Comparison of ENCODE assay signal across 9 mouse cellular contexts in genomic region chr16:17938821-17939220, GRCm38 (mm10). TPM values are rescaled to one million over a fixed set of nuclear protein-coding genes. Genes with fewer than 3 reads are reported as not detected.
DNase-seq lines count a peak whose midpoint lies in the region; ATAC-seq lines count a peak whose summit lies in the region.
"Had no signal": no experiment of that assay in that cellular context is flagged by ENCODE, and none has a peak within 500 bp of the region (broad histone marks: within the 10 kb centered on the region; RNA-seq: fewer than 3 reads in every experiment).

No protein-coding gene starts in this region.

- WGBS in embryonic facial prominence, embryonic 14.5 days, result 10% methylated on average over 7 of the region's 7 CpGs
- WGBS in midbrain, embryonic 11.5 days, result 14% methylated on average over 7 of the region's 7 CpGs
- WGBS in stomach, embryonic 15.5 days, result 10% methylated on average over 7 of the region's 7 CpGs

- no peak overlapping the region for H3K4me3 ChIP-seq in embryonic facial prominence, embryonic 14.5 days (ENCODE audit: low read depth, low read length)
- no peak overlapping the region for H3K4me3 ChIP-seq in midbrain, embryonic 11.5 days (ENCODE audit: low read depth, low read length)
- no peak overlapping the region for H3K4me3 ChIP-seq in stomach, embryonic 15.5 days (replicated peaks)
- H3K4me3 ChIP-seq: embryonic facial prominence, embryonic 13.5 days had no signal

- no peak overlapping the region for H3K27ac ChIP-seq in embryonic facial prominence, embryonic 14.5 days (replicated peaks; ENCODE audit: low read depth, low read length)
- no peak overlapping the region for H3K27ac ChIP-seq in midbrain, embryonic 11.5 days (ENCODE audit: low read depth, low read length)
- H3K27ac ChIP-seq in stomach, embryonic 15.5 days, result peak overlapping the region; percentile 72
- H3K27ac ChIP-seq: embryonic facial prominence, embryonic 13.5 days had no signal

- H3K36me3 ChIP-seq in embryonic facial prominence, embryonic 14.5 days (ENCODE audit: control insufficient read depth, insufficient read depth, low read length), result no peaks in the 10 kb centered on the region
- no peaks in the 10 kb centered on the region for H3K36me3 ChIP-seq in midbrain, embryonic 11.5 days (ENCODE audit: control insufficient read depth, insufficient read depth, low read length)
- no peaks in the 10 kb centered on the region for H3K36me3 ChIP-seq in stomach, embryonic 15.5 days
- H3K36me3 ChIP-seq: embryonic facial prominence, embryonic 13.5 days had no signal

- intact Hi-C loops in left cerebral cortex, postnatal 4 days (cut with DNase I), result no loop called here

- H3K4me1 ChIP-seq in embryonic facial prominence, embryonic 14.5 days (ENCODE audit: control insufficient read depth, insufficient read depth, low read length), result no peaks in the 10 kb centered on the region
- no peaks in the 10 kb centered on the region; the same call in 1 of the 2 replicates for H3K4me1 ChIP-seq in midbrain, embryonic 11.5 days (ENCODE audit: control insufficient read depth, insufficient read depth, low read length)
- peaks cover 13% of the 10 kb centered on the region for H3K4me1 ChIP-seq in stomach, embryonic 15.5 days
- H3K4me1 ChIP-seq: embryonic facial prominence, embryonic 13.5 days had no signal

- H3K4me2 ChIP-seq in embryonic facial prominence, embryonic 14.5 days (ENCODE audit: low read depth, low read length), result no peak overlapping the region
- no peak overlapping the region for H3K4me2 ChIP-seq in midbrain, embryonic 11.5 days
- peak overlapping the region; percentile 19; the same call in 1 of the 2 replicates for H3K4me2 ChIP-seq in stomach, embryonic 15.5 days
- H3K4me2 ChIP-seq: embryonic facial prominence, embryonic 13.5 days had no signal

- DNase-seq in left cerebral cortex, adult 18-20 months (ENCODE audit: low spot score in 2 of 2), result peak; percentile 54 to 61
- no peak for DNase-seq in left cerebral cortex, adult 11 months (ENCODE audit: low spot score)
- peak; percentile 78 to 87 for DNase-seq in adrenal gland, postnatal 36 days
- DNase-seq in embryonic facial prominence, embryonic 14.5 days (ENCODE audit: low spot score), result peak; percentile 56
- DNase-seq in heart, postnatal 4 days, result peak; percentile 72
- peak; percentile 73 for DNase-seq in left cerebral cortex, postnatal 4 days
- DNase-seq in midbrain, embryonic 11.5 days (ENCODE audit: low spot score, missing footprints), result peak; percentile 94

- no peaks in the 10 kb centered on the region for H3K27me3 ChIP-seq in embryonic facial prominence, embryonic 14.5 days (replicated peaks; ENCODE audit: control insufficient read depth, insufficient read depth, low read length)
- 0 out of 2 replicates have a peak, but pooled peaks cover 2% of the 10 kb centered on the region for H3K27me3 ChIP-seq in midbrain, embryonic 11.5 days (ENCODE audit: control insufficient read depth, insufficient read depth, low read length)
- no peaks in the 10 kb centered on the region for H3K27me3 ChIP-seq in stomach, embryonic 15.5 days (replicated peaks)

- ATAC-seq in embryonic facial prominence, embryonic 14.5 days (ENCODE audit: low read depth), result peak; percentile 90
- peak; percentile 84 for ATAC-seq in midbrain, embryonic 11.5 days (ENCODE audit: low FRiP score)
- peak; percentile 89 for ATAC-seq in stomach, embryonic 15.5 days (ENCODE audit: insufficient read depth, low FRiP score, low read depth)

- H3K9ac ChIP-seq in embryonic facial prominence, embryonic 14.5 days (ENCODE audit: low read depth, low read length), result no peak overlapping the region
- H3K9ac ChIP-seq in midbrain, embryonic 11.5 days (ENCODE audit: low read length), result no peak overlapping the region
- no peak overlapping the region for H3K9ac ChIP-seq in stomach, embryonic 15.5 days
- H3K9ac ChIP-seq: embryonic facial prominence, embryonic 13.5 days had no signal

- H3K9me3 ChIP-seq in embryonic facial prominence, embryonic 14.5 days (ENCODE audit: control insufficient read depth, low read length), result no peaks in the 10 kb centered on the region
- no peaks in the 10 kb centered on the region for H3K9me3 ChIP-seq in midbrain, embryonic 11.5 days (ENCODE audit: control insufficient read depth, low read length)
- H3K9me3 ChIP-seq in stomach, embryonic 15.5 days, result no peaks in the 10 kb centered on the region
- H3K9me3 ChIP-seq: embryonic facial prominence, embryonic 13.5 days had no signal

RNA-seq across cellular contexts. Expression of gene Slc25a1, which starts 10.8 kb away (rescaled TPM):
- 10 to 100 TPM; 39.9 to 41.8 TPM for total RNA-seq in left cerebral cortex, adult 18-20 months (2021)
- 100 to 1,000 TPM; 365 to 608 TPM for total RNA-seq in adrenal gland, postnatal 36 days (2021)
- polyA plus RNA-seq in embryonic facial prominence, embryonic 14.5 days (2014; fragmentation: Nextera tagmentation; extraction: Ambion mirVana), result 56.6 and 60.3 TPM in 2 replicates
- total RNA-seq in heart, postnatal 4 days (2021), result 10 to 100 TPM; 14.3 to 16.3 TPM
- 100 to 1,000 TPM; 107 TPM for total RNA-seq in left cerebral cortex, postnatal 4 days (2021)
- polyA plus RNA-seq in midbrain, embryonic 11.5 days (2014; fragmentation: Nextera tagmentation; extraction: Ambion mirVana), result 96.5 and 97.6 TPM in 2 replicates
- 124 and 134 TPM in 2 replicates for polyA plus RNA-seq in stomach, embryonic 15.5 days (2015; fragmentation: Nextera tagmentation; extraction: Ambion mirVana)

RNA-seq across cellular contexts. Expression of gene Gsc2, which starts 24.0 kb away (rescaled TPM):
- not detected for total RNA-seq in left cerebral cortex, adult 18-20 months (2021)
- total RNA-seq in adrenal gland, postnatal 36 days (2021), result not detected
- not detected in 2 replicates for polyA plus RNA-seq in embryonic facial prominence, embryonic 14.5 days (2014; fragmentation: Nextera tagmentation; extraction: Ambion mirVana)
- not detected for total RNA-seq in heart, postnatal 4 days (2021)
- not detected for total RNA-seq in left cerebral cortex, postnatal 4 days (2021)
- polyA plus RNA-seq in midbrain, embryonic 11.5 days (2014; fragmentation: Nextera tagmentation; extraction: Ambion mirVana), result 0.95 and 1.1 TPM in 2 replicates
- polyA plus RNA-seq in stomach, embryonic 15.5 days (2015; fragmentation: Nextera tagmentation; extraction: Ambion mirVana), result not detected in 2 replicates
- polyA plus RNA-seq: embryonic facial prominence, embryonic 13.5 days had no signal

RNA-seq across cellular contexts. Expression of gene Ess2, which starts 27.7 kb away (rescaled TPM):
- 10 to 100 TPM; 30.1 to 33.4 TPM for total RNA-seq in left cerebral cortex, adult 18-20 months (2021)
- 10 to 100 TPM; 13.9 to 16.7 TPM for total RNA-seq in adrenal gland, postnatal 36 days (2021)
- 26.2 and 28.7 TPM in 2 replicates for polyA plus RNA-seq in embryonic facial prominence, embryonic 14.5 days (2014; fragmentation: Nextera tagmentation; extraction: Ambion mirVana)
- 10 to 100 TPM; 18.3 to 18.8 TPM for total RNA-seq in heart, postnatal 4 days (2021)
- total RNA-seq in left cerebral cortex, postnatal 4 days (2021), result 10 to 100 TPM; 40.7 to 45.1 TPM
- polyA plus RNA-seq in midbrain, embryonic 11.5 days (2014; fragmentation: Nextera tagmentation; extraction: Ambion mirVana), result 39.4 and 41.4 TPM in 2 replicates
- 31.7 and 35.5 TPM in 2 replicates for polyA plus RNA-seq in stomach, embryonic 15.5 days (2015; fragmentation: Nextera tagmentation; extraction: Ambion mirVana)

RNA-seq across cellular contexts. Expression of gene Tssk2, which starts 40.4 kb away (rescaled TPM):
- total RNA-seq in left cerebral cortex, adult 18-20 months (2021), result not detected
- not detected for total RNA-seq in adrenal gland, postnatal 36 days (2021)
- polyA plus RNA-seq in embryonic facial prominence, embryonic 14.5 days (2014; fragmentation: Nextera tagmentation; extraction: Ambion mirVana), result 0.13 TPM in 1 of 2 replicates, not detected in the other
- not detected for total RNA-seq in heart, postnatal 4 days (2021)
- not detected for total RNA-seq in left cerebral cortex, postnatal 4 days (2021)
- polyA plus RNA-seq in midbrain, embryonic 11.5 days (2014; fragmentation: Nextera tagmentation; extraction: Ambion mirVana), result 0.15 TPM in 1 of 2 replicates, not detected in the other
- polyA plus RNA-seq in stomach, embryonic 15.5 days (2015; fragmentation: Nextera tagmentation; extraction: Ambion mirVana), result 0.09 TPM in 1 of 2 replicates, not detected in the other

RNA-seq across cellular contexts. Expression of gene Dgcr2, which starts 40.5 kb away (rescaled TPM):
- total RNA-seq in left cerebral cortex, adult 18-20 months (2021), result 100 to 1,000 TPM in 1 of 2 experiments, 10 to 100 TPM in 1; 99.4 to 102 TPM
- total RNA-seq in adrenal gland, postnatal 36 days (2021), result 10 to 100 TPM; 61.7 to 67.5 TPM
- 81.9 and 86.8 TPM in 2 replicates for polyA plus RNA-seq in embryonic facial prominence, embryonic 14.5 days (2014; fragmentation: Nextera tagmentation; extraction: Ambion mirVana)
- 10 to 100 TPM; 53.5 to 54.8 TPM for total RNA-seq in heart, postnatal 4 days (2021)
- 100 to 1,000 TPM; 116 to 123 TPM for total RNA-seq in left cerebral cortex, postnatal 4 days (2021)
- polyA plus RNA-seq in midbrain, embryonic 11.5 days (2014; fragmentation: Nextera tagmentation; extraction: Ambion mirVana), result 74.2 and 83.3 TPM in 2 replicates
- polyA plus RNA-seq in stomach, embryonic 15.5 days (2015; fragmentation: Nextera tagmentation; extraction: Ambion mirVana), result 74.6 and 80.5 TPM in 2 replicates
